Mouse (Mus musculus) hindbrain, postnatal 0 days (tissue): ENCODE measurements at regions not wholly inside any gene's neighbourhood (a gene's known extent, or its start where the extent isn't known, plus 50 kb on each side); places are given as distances from the start of the nearest gene placed in this dataset.

ENCODE experiments used
- ATAC-seq: fragments of 200-750 bp; cut with Nextera tagmentation; 2 replicates; pipeline ENCODE4 v1.8.0; 2017; ENCODE audit warnings: mild to moderate bottlenecking, moderate TSS enrichment, moderate library complexity
- DNase-seq: peaks from one replicate; pipeline ENCODE4 v3.0.0-alpha.2; 2015; ENCODE audit warnings: low spot score
- H3K27ac ChIP-seq: fragments of 300-500 bp; sonication (generic); 2 replicates; pipeline ENCODE4 v1.5.1; 2014; ENCODE audit warnings: mild to moderate bottlenecking
- H3K27me3 ChIP-seq: fragments of 300-500 bp; sonication (generic); 2 replicates; pipeline ENCODE4 v1.6.1; 2014; ENCODE audit warnings: low read length, mixed read lengths; ENCODE audit not compliant: insufficient read depth
- H3K36me3 ChIP-seq: fragments of 300-500 bp; sonication (generic); 2 replicates; pipeline ENCODE4 v1.6.1; 2014; ENCODE audit warnings: low read length, mixed read lengths; ENCODE audit not compliant: insufficient read depth
- H3K4me1 ChIP-seq: fragments of 300-500 bp; sonication (generic); 2 replicates; pipeline ENCODE4 v1.6.1; 2014; ENCODE audit warnings: antibody characterized with exemption, low read length, mixed read lengths; ENCODE audit not compliant: insufficient read depth
- H3K4me2 ChIP-seq: fragments of 300-500 bp; sonication (generic); 2 replicates; pipeline ENCODE4 v1.6.1; 2014; ENCODE audit warnings: low read depth, mild to moderate bottlenecking, low read length, moderate library complexity, mixed read lengths
- H3K4me3 ChIP-seq: fragments of 300-500 bp; sonication (generic); 2 replicates; pipeline ENCODE4 v1.5.1; 2014; ENCODE audit warnings: low read length
- H3K9ac ChIP-seq: fragments of 300-500 bp; sonication (generic); replicated peaks from 2 replicates; pipeline ENCODE4 v1.6.1; 2014; ENCODE audit warnings: mild to moderate bottlenecking, low read length, moderate library complexity, mixed read lengths
- H3K9me3 ChIP-seq: fragments of 300-500 bp; sonication (generic); 2 replicates; pipeline ENCODE4 v1.6.1; 2016; ENCODE audit warnings: low read length, mixed read lengths
- CTCF ChIP-seq: IDR thresholded peaks from 2 replicates; pipeline ENCODE4 v1.5.1; 2016; ENCODE audit warnings: antibody characterized with exemption, control low read depth, low read depth
- WGBS: fragments of 180-500 bp; shearing (Covaris S2); extraction: QIAGEN DNeasy Blood & Tissue Kit; methylation state at CpG from one replicate; pipeline ENCODE4 v1.1.7; 2014; 5-methylcytosine and 5-hydroxymethylcytosine counted together

- H3K9ac ChIP-seq, result no peak overlapping the region
- H3K27ac ChIP-seq, result no peak overlapping the region
- DNase-seq (no peak), ATAC-seq (no peak)
- 90% methylated on average over 9 of the region's 9 CpGs for WGBS
- H3K4me1 ChIP-seq, result no peaks in the 10 kb centered on the region
- H3K27me3 ChIP-seq, result no peaks in the 10 kb centered on the region
- no peaks in the 10 kb centered on the region for H3K36me3 ChIP-seq
- no peak overlapping the region for H3K4me3 ChIP-seq
- H3K9me3 ChIP-seq, result no peaks in the 10 kb centered on the region
- H3K4me2 ChIP-seq, result no peak overlapping the region
- TF ChIP-seq CTCF, result no peak
Measured at GRCm38 (mm10) chr15:36870094-36870493, 137.5 kb downstream of the Zfp706 start.

DNA sequence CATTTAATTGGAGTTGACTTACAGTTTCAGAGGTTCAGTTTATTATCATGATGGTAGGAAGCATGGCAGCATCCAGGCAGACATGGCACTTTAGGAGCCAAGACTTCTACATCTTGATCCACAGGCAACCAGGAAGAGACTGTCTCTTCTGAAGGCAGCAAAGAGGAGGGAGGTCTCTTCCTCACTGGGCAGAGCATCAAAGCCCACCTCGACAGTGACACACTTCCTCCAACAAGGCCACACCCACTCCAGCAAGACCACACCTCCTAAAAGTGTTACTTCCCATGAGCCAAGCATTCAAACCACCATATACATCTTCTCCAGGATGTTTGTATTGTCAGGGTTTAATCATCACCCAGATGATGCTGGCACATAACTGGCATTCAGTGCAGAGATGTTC, 141.5 kb downstream of the Zfp706 start:
- DNase-seq (no peak), ATAC-seq (no peak)
- H3K9me3 ChIP-seq, result no peaks in the 10 kb centered on the region
- no peak overlapping the region for H3K4me3 ChIP-seq
- no peak overlapping the region for H3K27ac ChIP-seq
- H3K9ac ChIP-seq, result no peak overlapping the region
- no peak for TF ChIP-seq CTCF
- no peaks in the 10 kb centered on the region for H3K27me3 ChIP-seq
- whole genome bisulfite sequencing, result 48% methylated on average over 1 of the region's 1 CpGs
- H3K4me1 ChIP-seq, result no peaks in the 10 kb centered on the region
- H3K36me3 ChIP-seq, result no peaks in the 10 kb centered on the region
- H3K4me2 ChIP-seq, result no peak overlapping the region

DNA sequence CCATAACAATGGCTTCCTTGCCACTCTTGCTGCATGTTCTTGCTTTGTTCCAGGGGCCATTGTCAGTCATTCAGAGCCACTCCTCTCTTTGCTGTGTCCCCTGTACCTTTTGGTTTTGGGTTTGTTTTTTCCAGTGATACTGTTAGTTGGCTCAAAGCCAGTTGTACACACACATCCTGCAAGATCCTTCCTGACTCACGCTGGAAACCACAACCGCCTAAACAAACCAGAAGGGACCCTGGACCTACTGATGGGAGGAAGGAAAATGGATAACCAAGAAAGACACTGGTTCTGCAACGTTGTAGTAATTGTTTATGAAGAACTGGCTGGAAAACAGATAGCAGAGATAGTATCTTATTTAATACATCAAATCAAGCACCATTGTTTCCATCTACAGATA, 142.2 kb downstream of the Zfp706 start:
- Histone ChIP-seq H3K27me3 (no peaks in the 10 kb centered on the region), H3K36me3 (no peaks in the 10 kb centered on the region), H3K4me1 (no peaks in the 10 kb centered on the region), H3K4me2 (no peak overlapping the region), H3K4me3 (no peak overlapping the region), H3K9ac (no peak overlapping the region), H3K9me3 (no peaks in the 10 kb centered on the region), H3K27ac (no peak overlapping the region)
- WGBS, result 67% methylated on average over 3 of the region's 3 CpGs
- ATAC-seq, result no peak
- no peak for TF ChIP-seq CTCF
- DNase-seq, result no peak

- Histone ChIP-seq H3K36me3 (no peaks in the 10 kb centered on the region), H3K27ac (no peak overlapping the region), H3K4me2 (no peak overlapping the region), H3K9ac (no peak overlapping the region), H3K9me3 (no peaks in the 10 kb centered on the region), H3K4me1 (no peaks in the 10 kb centered on the region), H3K27me3 (no peaks in the 10 kb centered on the region), H3K4me3 (no peak overlapping the region)
- 67% methylated on average over 2 of the region's 2 CpGs for WGBS
- ATAC-seq (no peak), DNase-seq (no peak)
- TF ChIP-seq CTCF, result no peak
Measured at GRCm38 (mm10) chr15:36864046-36864445, 143.5 kb downstream of the Zfp706 start.

DNA sequence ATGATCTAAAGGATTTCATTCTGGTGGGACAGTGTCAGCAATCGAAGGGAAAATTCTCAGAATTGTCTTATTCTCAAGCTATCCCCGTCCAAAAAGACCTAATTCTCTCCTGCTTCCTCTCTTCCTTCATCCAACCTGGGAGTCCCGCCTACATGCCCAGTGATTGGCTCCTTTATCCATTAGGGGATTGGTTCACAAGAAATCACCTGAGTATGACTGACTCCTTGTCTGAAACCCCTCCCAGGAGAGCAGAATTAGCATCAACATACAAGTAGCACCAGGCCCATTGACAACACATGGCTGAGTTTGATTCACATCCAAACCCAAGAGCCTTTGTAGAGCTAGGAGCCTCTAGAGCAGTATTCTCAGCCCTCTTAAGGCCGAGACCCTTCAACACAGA, 148.9 kb downstream of the Zfp706 start:
- Histone ChIP-seq H3K4me1 (peaks cover 10% of the 10 kb centered on the region; the same call in 1 of the 2 replicates), H3K4me3 (no peak overlapping the region), H3K9ac (no peak overlapping the region), H3K36me3 (no peaks in the 10 kb centered on the region), H3K4me2 (no peak overlapping the region), H3K27me3 (no peaks in the 10 kb centered on the region), H3K9me3 (no peaks in the 10 kb centered on the region), H3K27ac (no peak overlapping the region)
- WGBS, result 87% methylated on average over 4 of the region's 4 CpGs
- no peak for TF ChIP-seq CTCF
- no peak for DNase-seq
- ATAC-seq, result no peak

- Histone ChIP-seq H3K4me3 (no peak overlapping the region), H3K9ac (no peak overlapping the region), H3K36me3 (no peaks in the 10 kb centered on the region), H3K4me1 (peaks cover 10% of the 10 kb centered on the region; the same call in 1 of the 2 replicates), H3K27ac (no peak overlapping the region), H3K27me3 (no peaks in the 10 kb centered on the region), H3K4me2 (no peak overlapping the region), H3K9me3 (no peaks in the 10 kb centered on the region)
- TF ChIP-seq CTCF, result no peak
- no peak for DNase-seq
- 84% methylated on average over 1 of the region's 1 CpGs for WGBS
- no peak for ATAC-seq
Measured at GRCm38 (mm10) chr15:36857622-36858021, 150.0 kb downstream of the Zfp706 start.

DNA sequence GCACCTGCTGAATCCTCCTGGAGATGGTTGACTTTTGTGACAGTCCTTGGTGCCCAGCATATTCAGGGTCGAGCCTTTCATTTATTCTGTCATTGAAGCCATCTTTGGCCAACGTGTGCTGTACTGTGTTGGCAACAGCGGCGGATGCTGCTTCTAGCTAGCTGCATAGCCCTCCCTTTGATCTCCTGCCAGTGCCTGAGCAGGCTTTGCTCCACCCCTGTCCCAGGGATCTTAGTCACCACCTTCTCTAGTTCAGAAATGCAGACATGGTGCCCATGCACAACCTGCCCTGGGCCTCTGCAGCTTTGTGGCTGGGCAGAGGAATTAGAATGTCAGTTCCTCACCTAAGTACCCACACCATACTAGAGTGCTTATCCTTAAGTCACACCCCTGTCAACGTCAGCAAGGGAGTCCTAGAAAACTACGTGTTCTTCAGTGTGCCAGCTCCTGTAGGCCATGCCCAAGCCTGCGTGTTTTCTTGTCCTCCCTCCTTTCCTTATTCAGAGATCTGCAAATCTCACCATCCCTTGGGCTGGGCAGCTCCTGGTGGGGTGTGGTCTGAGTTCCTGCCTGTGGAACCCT, 151.9 kb downstream of the Zfp706 start:
- no peaks in the 10 kb centered on the region for H3K36me3 ChIP-seq
- ATAC-seq, result peak; percentile 37; the same call in 1 of the 2 replicates
- H3K27ac ChIP-seq, result peak overlapping the region; percentile 41; the same call in 1 of the 2 replicates
- peak; percentile 40 for DNase-seq
- peaks cover 10% of the 10 kb centered on the region; the same call in 1 of the 2 replicates for H3K4me1 ChIP-seq
- H3K4me2 ChIP-seq, result no peak overlapping the region
- no peak overlapping the region for H3K4me3 ChIP-seq
- no peak overlapping the region for H3K9ac ChIP-seq
- H3K9me3 ChIP-seq, result no peaks in the 10 kb centered on the region
- 56% methylated on average over 7 of the region's 7 CpGs for WGBS
- H3K27me3 ChIP-seq, result no peaks in the 10 kb centered on the region
- TF ChIP-seq CTCF, result no peak
